Mouse (Mus musculus) stomach, postnatal 0 days (tissue): ENCODE data around the gene Pianp.

Source experiments
- CTCF ChIP-seq: IDR thresholded peaks from 2 replicates; pipeline ENCODE4 v1.5.1; 2016; ENCODE audit warnings: antibody characterized with exemption, low read depth, mild to moderate bottlenecking, moderate library complexity
- EP300 ChIP-seq: optimal IDR thresholded peaks from 2 replicates; pipeline ENCODE3; 2016; ENCODE audit warnings: antibody characterized with exemption

- TF ChIP-seq CTCF, result no peak
- no peak for TF ChIP-seq EP300
Measured at GRCm38 (mm10) chr6:124955212-124955611, 41.3 kb upstream of the Pianp start.
